ENCODE assay signal across 20 mouse cellular contexts in genomic region chr11:69938401-69938979, GRCm38 (mm10). TPM values are rescaled to one million over a fixed set of nuclear protein-coding genes. Genes with fewer than 3 reads are reported as not detected.
DNase-seq lines count a peak whose midpoint lies in the region; ATAC-seq and TF ChIP-seq lines count a peak whose summit lies in the region.
"Had no signal": no experiment of that assay in that cellular context is flagged by ENCODE, and none has a peak within 500 bp of the region (broad histone marks: within the 10 kb centered on the region; RNA-seq: fewer than 3 reads in every experiment).

No protein-coding gene starts in this region.

- 47% methylated on average over 9 of the region's 9 CpGs for WGBS in heart, adult 2 months
- 18% methylated on average over 9 of the region's 9 CpGs for WGBS in embryonic facial prominence, embryonic 12.5 days
- 20% methylated on average over 9 of the region's 9 CpGs for WGBS in limb, embryonic 11.5 days

- H3K9me3 ChIP-seq in embryonic facial prominence, embryonic 12.5 days = no peaks in the 10 kb centered on the region
- H3K9me3 ChIP-seq in limb, embryonic 11.5 days (ENCODE audit: control insufficient read depth, low read length) = no peaks in the 10 kb centered on the region
- H3K9me3 ChIP-seq: forebrain, embryonic 10.5 days; heart, embryonic 12.5 days had no signal

- no peak for DNase-seq in heart, adult 2 months
- DNase-seq in heart, postnatal 25 days (ENCODE audit: low spot score) = no peak
- peak; percentile 30 for DNase-seq in R1 (ENCODE audit: low read depth, low spot score)
- DNase-seq in limb, embryonic 11.5 days (ENCODE audit: low spot score) = no peak
- no peak for DNase-seq in lung, postnatal 25 days (ENCODE audit: low spot score)
- no peak for DNase-seq in testis, postnatal 10 days (ENCODE audit: low spot score)
- DNase-seq: cerebellum, adult 11-12 months; cerebellum, postnatal 36 days; gastrocnemius, postnatal 14 days; retina, postnatal 1 day; right cerebral cortex, postnatal 4 days had no signal

- H3K79me2 ChIP-seq in heart, adult 2 months (replicated peaks; ENCODE audit: control insufficient read depth, insufficient read depth, low read length) = no peaks in the 10 kb centered on the region

- intact Hi-C loops in heart, adult 2 months (cut with DNase I) = loop anchor here (1.0 kb wide), 1 partner anchor 8 kb away; no protein-coding TSS in a partner anchor
- intact Hi-C loops in heart, postnatal 25 days (cut with DNase I) = loop anchor here (10.0 kb wide), 1 partner anchor 276 kb away; the partner anchor contains the start of gene Slc16a11

- no peaks in the 10 kb centered on the region for H3K36me3 ChIP-seq in heart, adult 2 months (ENCODE audit: control insufficient read depth, insufficient read depth, low read length)
- H3K36me3 ChIP-seq in embryonic facial prominence, embryonic 12.5 days = peaks cover 11% of the 10 kb centered on the region
- no peaks in the 10 kb centered on the region for H3K36me3 ChIP-seq in limb, embryonic 11.5 days (ENCODE audit: control insufficient read depth, insufficient read depth, low read length)

- H3K4me2 ChIP-seq in embryonic facial prominence, embryonic 12.5 days (replicated peaks) = no peak overlapping the region
- H3K4me2 ChIP-seq in limb, embryonic 11.5 days (ENCODE audit: low read depth, severe bottlenecking) = no peak overlapping the region
- H3K4me2 ChIP-seq: heart, embryonic 12.5 days had no signal

- TF ChIP-seq POLR2A in heart, adult 2 months (IDR thresholded peaks at IDR 0.05; ENCODE audit: insufficient read depth, low read depth, low read length) = peak; percentile 31; the same call in 1 of the 2 replicates

- peaks cover 11% of the 10 kb centered on the region for H3K4me1 ChIP-seq in heart, adult 2 months (ENCODE audit: control insufficient read depth, insufficient read depth, low read length)
- peaks cover 31% of the 10 kb centered on the region for H3K4me1 ChIP-seq in embryonic facial prominence, embryonic 12.5 days
- H3K4me1 ChIP-seq in limb, embryonic 11.5 days (ENCODE audit: control insufficient read depth, insufficient read depth, low read length) = peaks cover 30% of the 10 kb centered on the region

- H3K27ac ChIP-seq in heart, adult 2 months = peak overlapping the region; percentile 71
- H3K27ac ChIP-seq in embryonic facial prominence, embryonic 12.5 days = no peak overlapping the region
- no peak overlapping the region; the same call in 1 of the 2 replicates for H3K27ac ChIP-seq in limb, embryonic 11.5 days (replicated peaks; ENCODE audit: low read depth, low read length)
- H3K27ac ChIP-seq: forebrain, embryonic 10.5 days; liver, embryonic 14.5 days had no signal

- TF ChIP-seq EP300 in heart, adult 2 months (IDR thresholded peaks at IDR 0.05; ENCODE audit: insufficient read depth, low read depth, low read length) = no peak

- no peak overlapping the region for H3K4me3 ChIP-seq in heart, adult 2 months
- no peak overlapping the region for H3K4me3 ChIP-seq in embryonic facial prominence, embryonic 12.5 days
- no peak overlapping the region; the same call in 1 of the 2 replicates for H3K4me3 ChIP-seq in limb, embryonic 11.5 days (ENCODE audit: low read depth, low read length)
- H3K4me3 ChIP-seq: heart, embryonic 12.5 days had no signal

- H3K9ac ChIP-seq in heart, adult 2 months (ENCODE audit: low read depth, low read length) = no peak overlapping the region
- H3K9ac ChIP-seq in embryonic facial prominence, embryonic 12.5 days = 0 out of 2 replicates have a peak overlapping the region, but pooled peaks have one; percentile 30
- H3K9ac ChIP-seq in limb, embryonic 11.5 days (ENCODE audit: low read length) = peak overlapping the region; percentile 30; the same call in 1 of the 2 replicates
- H3K9ac ChIP-seq: heart, embryonic 12.5 days; liver, embryonic 14.5 days had no signal

- ATAC-seq in embryonic facial prominence, embryonic 12.5 days (ENCODE audit: insufficient number of reproducible peaks, insufficient read depth, low FRiP score, low TSS enrichment) = no peak
- no peak for ATAC-seq in limb, embryonic 11.5 days (ENCODE audit: insufficient number of reproducible peaks, low FRiP score, low TSS enrichment, low read depth)
- ATAC-seq: midbrain, embryonic 16.5 days had no signal

- no peaks in the 10 kb centered on the region for H3K27me3 ChIP-seq in heart, adult 2 months (ENCODE audit: control insufficient read depth, insufficient read depth, low read length)
- H3K27me3 ChIP-seq in embryonic facial prominence, embryonic 12.5 days = peaks cover 19% of the 10 kb centered on the region; the same call in 1 of the 2 replicates
- H3K27me3 ChIP-seq in limb, embryonic 11.5 days (ENCODE audit: control insufficient read depth, insufficient read depth, low read length) = peaks cover 8% of the 10 kb centered on the region

- no peak for TF ChIP-seq CTCF in heart, adult 2 months (IDR thresholded peaks at IDR 0.05)

RNA-seq across cellular contexts. Expression of gene Ybx2, which starts 2.9 kb away (rescaled TPM):
- 10 to 100 TPM; 16.7 to 22.6 TPM for total RNA-seq in heart, adult 2 months (2021)
- polyA plus RNA-seq in heart, adult 2 months (2012; rRNA removed) = 64.2 and 66.2 TPM in 2 replicates
- 10 to 100 TPM; 18.8 to 23.4 TPM for total RNA-seq in heart, postnatal 25 days (2021)
- 10.7 and 11.4 TPM in 2 replicates for polyA plus RNA-seq in embryonic facial prominence, embryonic 12.5 days (2016; fragmentation: Nextera tagmentation; extraction: Ambion mirVana)
- 11.2 and 11.3 TPM in 2 replicates for polyA plus RNA-seq in limb, embryonic 11.5 days (2014; fragmentation: Nextera tagmentation; extraction: Ambion mirVana)
- total RNA-seq: megakaryocyte progenitor cell, adult 5-6 weeks had no signal

RNA-seq across cellular contexts. Expression of gene Slc2a4, which starts 9.5 kb away (rescaled TPM):
- total RNA-seq in heart, adult 2 months (2021) = 100 to 1,000 TPM; 363 to 456 TPM
- 516 and 737 TPM in 2 replicates for polyA plus RNA-seq in heart, adult 2 months (2012; rRNA removed)
- 100 to 1,000 TPM; 325 to 365 TPM for total RNA-seq in heart, postnatal 25 days (2021)
- polyA plus RNA-seq in embryonic facial prominence, embryonic 12.5 days (2016; fragmentation: Nextera tagmentation; extraction: Ambion mirVana) = 34.2 and 36.1 TPM in 2 replicates
- polyA plus RNA-seq in limb, embryonic 11.5 days (2014; fragmentation: Nextera tagmentation; extraction: Ambion mirVana) = 21.0 and 22.7 TPM in 2 replicates
- total RNA-seq: megakaryocyte progenitor cell, adult 5-6 weeks had no signal

RNA-seq across cellular contexts. Expression of gene Eif5a, which starts 16.7 kb away (rescaled TPM):
- 100 to 1,000 TPM; 397 to 444 TPM for total RNA-seq in heart, adult 2 months (2021)
- 360 and 540 TPM in 2 replicates for polyA plus RNA-seq in heart, adult 2 months (2012; rRNA removed)
- total RNA-seq in heart, postnatal 25 days (2021) = 100 to 1,000 TPM; 427 TPM
- 1,661 and 1,669 TPM in 2 replicates for polyA plus RNA-seq in embryonic facial prominence, embryonic 12.5 days (2016; fragmentation: Nextera tagmentation; extraction: Ambion mirVana)
- 2,284 and 2,370 TPM in 2 replicates for polyA plus RNA-seq in limb, embryonic 11.5 days (2014; fragmentation: Nextera tagmentation; extraction: Ambion mirVana)

RNA-seq across cellular contexts. Expression of gene Gps2, which starts 24.8 kb away (rescaled TPM):
- 10 to 100 TPM; 27.2 to 28.4 TPM for total RNA-seq in heart, adult 2 months (2021)
- 53.9 and 63.9 TPM in 2 replicates for polyA plus RNA-seq in heart, adult 2 months (2012; rRNA removed)
- total RNA-seq in heart, postnatal 25 days (2021) = 10 to 100 TPM; 24.1 to 26.7 TPM
- 84.8 and 92.0 TPM in 2 replicates for polyA plus RNA-seq in embryonic facial prominence, embryonic 12.5 days (2016; fragmentation: Nextera tagmentation; extraction: Ambion mirVana)
- polyA plus RNA-seq in limb, embryonic 11.5 days (2014; fragmentation: Nextera tagmentation; extraction: Ambion mirVana) = 90.8 and 94.0 TPM in 2 replicates

RNA-seq across cellular contexts. Expression of gene Cldn7, which starts 26.1 kb away (rescaled TPM):
- not detected for total RNA-seq in heart, adult 2 months (2021)
- polyA plus RNA-seq in heart, adult 2 months (2012; rRNA removed) = 0.50 and 3.5 TPM in 2 replicates
- not detected for total RNA-seq in heart, postnatal 25 days (2021)
- 29.6 and 32.2 TPM in 2 replicates for polyA plus RNA-seq in embryonic facial prominence, embryonic 12.5 days (2016; fragmentation: Nextera tagmentation; extraction: Ambion mirVana)
- polyA plus RNA-seq in limb, embryonic 11.5 days (2014; fragmentation: Nextera tagmentation; extraction: Ambion mirVana) = 12.7 and 13.2 TPM in 2 replicates
- total RNA-seq: heart, postnatal 36 days; layer of hippocampus, postnatal 25 days; left cerebral cortex, postnatal 36 days; megakaryocyte progenitor cell, adult 5-6 weeks had no signal

Comparison
In these comparisons a context has a peak if more than half of its experiments do, and no peak if none do; other contexts are left out.
1. RNA of gene Slc2a4, which starts 9.5 kb away (polyA plus RNA-seq): 516 to 737 TPM in heart, adult 2 months; 34.2 to 36.1 TPM in embryonic facial prominence, embryonic 12.5 days and 21.0 to 22.7 TPM in limb, embryonic 11.5 days; every median in the first group is over 10 times any median in the second.